Mouse (Mus musculus) T-helper 17 cell (primary cell): ENCODE measurements around the gene Crispld2.

ENCODE experiments used
- in situ Hi-C, 2 experiments: fragments of 300-600 bp; cut with MboI, MseI; formaldehyde crosslinking; loops; 1 replicate in 1 of 2; 2 replicates in 1 of 2; pipeline ENCODE4 v1.15.1; 2025; ENCODE audit warnings: high pct_unique_total_duplicates in 2 of 2

Gene Crispld2

GRCm38 (mm10) chr8:119997266-119997665 lies 5.0 kb downstream of the Crispld2 start:
- in situ Hi-C loops: loop anchor here in 1 of 2 experiments (5.0 kb wide), 1 partner anchor 50 kb away; no protein-coding TSS in a partner anchor

GRCm38 (mm10) chr8:120000461-120000860 lies 8.2 kb downstream of the Crispld2 start:
- in situ Hi-C loops: no loop called here

- in situ Hi-C loops: no loop called here
Measured at GRCm38 (mm10) chr8:120001712-120002111, 9.5 kb downstream of the Crispld2 start.

- in situ Hi-C loops: no loop called here
Measured at GRCm38 (mm10) chr8:120002348-120002747, 10.1 kb downstream of the Crispld2 start.

GRCm38 (mm10) chr8:120004154-120004702 lies 12.0 kb downstream of the Crispld2 start:
- in situ Hi-C loops: no loop called here

- in situ Hi-C loops: no loop called here
Measured at GRCm38 (mm10) chr8:120004705-120005381, 12.6 kb downstream of the Crispld2 start.

- in situ Hi-C loops: no loop called here
Measured at GRCm38 (mm10) chr8:120006645-120007160, 14.5 kb downstream of the Crispld2 start.

GRCm38 (mm10) chr8:120007178-120007577 lies 14.9 kb downstream of the Crispld2 start:
- in situ Hi-C loops: no loop called here

- in situ Hi-C loops: no loop called here
Measured at GRCm38 (mm10) chr8:120009284-120009683, 17.0 kb downstream of the Crispld2 start.

GRCm38 (mm10) chr8:120012491-120012890 lies 20.3 kb downstream of the Crispld2 start:
- in situ Hi-C loops: no loop called here

GRCm38 (mm10) chr8:120012927-120013326 lies 20.7 kb downstream of the Crispld2 start:
- in situ Hi-C loops: no loop called here

- in situ Hi-C loops: no loop called here
Measured at GRCm38 (mm10) chr8:120014267-120015023, 22.2 kb downstream of the Crispld2 start.

GRCm38 (mm10) chr8:120015916-120016315 lies 23.7 kb downstream of the Crispld2 start:
- in situ Hi-C loops: no loop called here

GRCm38 (mm10) chr8:120016424-120016823 lies 24.2 kb downstream of the Crispld2 start:
- in situ Hi-C loops: no loop called here

- in situ Hi-C loops: no loop called here
Measured at GRCm38 (mm10) chr8:120017349-120017748, 25.1 kb downstream of the Crispld2 start.

GRCm38 (mm10) chr8:120017786-120018185 lies 25.5 kb downstream of the Crispld2 start:
- in situ Hi-C loops: no loop called here

- in situ Hi-C loops: no loop called here
Measured at GRCm38 (mm10) chr8:120018379-120018778, 26.1 kb downstream of the Crispld2 start.

GRCm38 (mm10) chr8:120019297-120019696 lies 27.1 kb downstream of the Crispld2 start:
- in situ Hi-C loops: no loop called here

GRCm38 (mm10) chr8:120020298-120020697 lies 28.1 kb downstream of the Crispld2 start:
- in situ Hi-C loops: no loop called here

GRCm38 (mm10) chr8:120026199-120026598 lies 34.0 kb downstream of the Crispld2 start:
- in situ Hi-C loops: no loop called here

GRCm38 (mm10) chr8:120026991-120027390 lies 34.8 kb downstream of the Crispld2 start:
- in situ Hi-C loops: no loop called here

GRCm38 (mm10) chr8:120030447-120030846 lies 38.2 kb downstream of the Crispld2 start:
- in situ Hi-C loops: no loop called here
